Mouse (Mus musculus): ENCODE measurements around the gene Auts2. TPM values are rescaled to one million over a fixed set of nuclear protein-coding genes. Genes with fewer than 3 reads are reported as not detected.

Auts2 gene
- total and polyA plus RNA-seq, 3 experiments, result not detected

GRCm38 (mm10) chr5:132075942-132076341 is 467.2 kb downstream of the Auts2 start:
- peaks cover 51% of the 10 kb centered on the region for H3K9me3 ChIP-seq (replicated peaks; ENCODE audit: low read length)
- no peaks in the 10 kb centered on the region for H3K79me2 ChIP-seq (replicated peaks; ENCODE audit: control insufficient read depth, extremely low read depth, insufficient read depth, poor library complexity, severe bottlenecking)
- H3K36me3 ChIP-seq (replicated peaks in 1 of 2; ENCODE audit: control insufficient read depth in 1 of 2, insufficient read depth in 1 of 2, low read length in 1 of 2), result no peaks in the 10 kb centered on the region
- no peak overlapping the region for H3K4me3 ChIP-seq (replicated peaks in 1 of 3; ENCODE audit: low read depth in 2 of 3, low read length in 2 of 3, poor library complexity in 1 of 3)
- H3K27ac ChIP-seq (ENCODE audit: insufficient read depth, low read depth), result no peak overlapping the region
- H3K4me2 ChIP-seq (ENCODE audit: insufficient read depth, low read depth, poor library complexity, severe bottlenecking), result no peak overlapping the region
- no peak overlapping the region for H3K9ac ChIP-seq (ENCODE audit: insufficient read depth, low read depth)
- DNase-seq (ENCODE audit: extremely low read depth), result no peak
- dilution Hi-C loops (cut with MboI; ENCODE audit: extremely low pct_ligation_motif_present, extremely low pct_unique_long_range_greater_than_20kb, low sequenced_read_pairs) (no loop called here), in situ Hi-C loops (cut with MboI; ENCODE audit: low pct_ligation_motif_present, low pct_unique_long_range_greater_than_20kb, low sequenced_read_pairs) (no loop called here)
- H3K27me3 ChIP-seq (replicated peaks), result no peaks in the 10 kb centered on the region
- no peaks in the 10 kb centered on the region for H3K4me1 ChIP-seq (ENCODE audit: control insufficient read depth in 1 of 2, insufficient read depth in 2 of 2)
- no peak for TF ChIP-seq JUND (conservative IDR thresholded peaks at IDR 0.05; ENCODE audit: low read depth, low read length)
- no peak for TF ChIP-seq UBTF (IDR thresholded peaks at IDR 0.05; ENCODE audit: low read depth, low read length)
- TF ChIP-seq TBP (conservative IDR thresholded peaks at IDR 0.05; ENCODE audit: low read depth, low read length), result no peak

- no peak overlapping the region for H3K27ac ChIP-seq (ENCODE audit: insufficient read depth, low read depth)
- H3K9me3 ChIP-seq (replicated peaks; ENCODE audit: low read length), result peaks cover 59% of the 10 kb centered on the region
- H3K36me3 ChIP-seq (replicated peaks in 1 of 2; ENCODE audit: control insufficient read depth in 1 of 2, insufficient read depth in 1 of 2, low read length in 1 of 2), result no peaks in the 10 kb centered on the region
- DNase-seq (ENCODE audit: extremely low read depth), result no peak
- no peaks in the 10 kb centered on the region for H3K27me3 ChIP-seq (replicated peaks)
- no peaks in the 10 kb centered on the region for H3K79me2 ChIP-seq (replicated peaks; ENCODE audit: control insufficient read depth, extremely low read depth, insufficient read depth, poor library complexity, severe bottlenecking)
- dilution Hi-C loops (cut with MboI; ENCODE audit: extremely low pct_ligation_motif_present, extremely low pct_unique_long_range_greater_than_20kb, low sequenced_read_pairs), result no loop called here
- TF ChIP-seq MEF2A (IDR thresholded peaks at IDR 0.05; ENCODE audit: borderline replicate concordance, low read depth, low read length) (no peak), MYC (IDR thresholded peaks at IDR 0.05; ENCODE audit: low read depth, low read length) (no peak), NELFE (IDR thresholded peaks at IDR 0.05; ENCODE audit: low read depth, low read length) (no peak), USF2 (conservative IDR thresholded peaks at IDR 0.05; ENCODE audit: low read depth, low read length) (no peak), TBP (conservative IDR thresholded peaks at IDR 0.05; ENCODE audit: low read depth, low read length) (no peak), ZMIZ1 (IDR thresholded peaks at IDR 0.05; ENCODE audit: low read depth, low read length) (no peak), TCF12 (IDR thresholded peaks at IDR 0.05; ENCODE audit: low read depth, low read length) (no peak), JUND (conservative IDR thresholded peaks at IDR 0.05; ENCODE audit: low read depth, low read length) (no peak), UBTF (IDR thresholded peaks at IDR 0.05; ENCODE audit: low read depth, low read length) (no peak), NRF1 (IDR thresholded peaks at IDR 0.05; ENCODE audit: low read depth, low read length) (no peak), ETS1 (conservative IDR thresholded peaks at IDR 0.05; ENCODE audit: low read depth, low read length) (no peak), E2F4 (IDR thresholded peaks at IDR 0.05; ENCODE audit: insufficient replicate concordance, low read depth, low read length) (no peak), KAT2A (IDR thresholded peaks at IDR 0.05; ENCODE audit: insufficient replicate concordance, low read length) (no peak), MAZ (IDR thresholded peaks at IDR 0.05; ENCODE audit: low read depth, low read length) (no peak), ZC3H11A (IDR thresholded peaks at IDR 0.05; ENCODE audit: low read depth, low read length) (no peak), GABPA (IDR thresholded peaks at IDR 0.05; ENCODE audit: insufficient replicate concordance, low read depth, low read length) (no peak), HCFC1 (IDR thresholded peaks at IDR 0.05; ENCODE audit: low read depth, low read length) (no peak), BHLHE40 (IDR thresholded peaks at IDR 0.05; ENCODE audit: low read depth, low read length) (no peak), CTCF (conservative IDR thresholded peaks at IDR 0.05 in 1 of 2, IDR thresholded peaks at IDR 0.05 in 1 of 2; ENCODE audit: low read depth in 2 of 2, low read length in 2 of 2) (no peak), JUN (IDR thresholded peaks at IDR 0.05; ENCODE audit: insufficient read depth, low read depth, low read length) (no peak)
- in situ Hi-C loops (cut with MboI; ENCODE audit: low pct_ligation_motif_present, low pct_unique_long_range_greater_than_20kb, low sequenced_read_pairs), result no loop called here
- H3K9ac ChIP-seq (ENCODE audit: insufficient read depth, low read depth), result no peak overlapping the region
- H3K4me1 ChIP-seq (ENCODE audit: control insufficient read depth in 1 of 2, insufficient read depth in 2 of 2), result no peaks in the 10 kb centered on the region
- H3K4me3 ChIP-seq (replicated peaks in 1 of 3; ENCODE audit: low read depth in 2 of 3, low read length in 2 of 3, poor library complexity in 1 of 3), result no peak overlapping the region
- no peak overlapping the region for H3K4me2 ChIP-seq (ENCODE audit: insufficient read depth, low read depth, poor library complexity, severe bottlenecking)
These were observed 468.3 kb downstream of the Auts2 start for GRCm38 (mm10) chr5:132074724-132075374.

Data from CH12.LX (cell line).